Mouse (Mus musculus) MEL (cell line): ENCODE measurements around the gene Olfr887.

Experiments
- CTCF ChIP-seq, 3 experiments: IDR thresholded peaks in 2 of 3; conservative IDR thresholded peaks in 1 of 3; 2 replicates each; pipeline ENCODE4 v1.5.1; 2011 to 2012; ENCODE audit warnings: low read length in 3 of 3, low read depth in 2 of 3, mild to moderate bottlenecking in 2 of 3, improper control_type of control experiment in 1 of 3, inconsistent platforms in 1 of 3, mixed read lengths in 1 of 3, moderate library complexity in 1 of 3; ENCODE audit not compliant: control insufficient read depth in 1 of 3, insufficient read depth in 1 of 3, poor library complexity in 1 of 3, severe bottlenecking in 1 of 3
- HCFC1 ChIP-seq: IDR thresholded peaks from 2 replicates; pipeline ENCODE4 v1.6.1; 2012; ENCODE audit warnings: low read depth, mild to moderate bottlenecking, inconsistent platforms, low read length, improper control_type of control experiment, moderate library complexity
- MAX ChIP-seq: IDR thresholded peaks from 2 replicates; pipeline ENCODE4 v1.6.1; 2011; ENCODE audit warnings: low read length, improper control_type of control experiment
- POLR2A ChIP-seq, 2 experiments: IDR thresholded peaks; 2 replicates each; pipeline ENCODE4 v1.6.1; 2011 to 2012; ENCODE audit warnings: low read length in 2 of 2, mild to moderate bottlenecking in 2 of 2, control low read depth in 1 of 2, improper control_type of control experiment in 1 of 2, low read depth in 1 of 2, moderate library complexity in 1 of 2; ENCODE audit not compliant: control insufficient read depth in 1 of 2, insufficient read depth in 1 of 2, poor library complexity in 1 of 2
- SIN3A ChIP-seq: IDR thresholded peaks from 2 replicates; pipeline ENCODE4 v1.6.1; 2012; ENCODE audit warnings: low read length, improper control_type of control experiment, inconsistent platforms

DNA sequence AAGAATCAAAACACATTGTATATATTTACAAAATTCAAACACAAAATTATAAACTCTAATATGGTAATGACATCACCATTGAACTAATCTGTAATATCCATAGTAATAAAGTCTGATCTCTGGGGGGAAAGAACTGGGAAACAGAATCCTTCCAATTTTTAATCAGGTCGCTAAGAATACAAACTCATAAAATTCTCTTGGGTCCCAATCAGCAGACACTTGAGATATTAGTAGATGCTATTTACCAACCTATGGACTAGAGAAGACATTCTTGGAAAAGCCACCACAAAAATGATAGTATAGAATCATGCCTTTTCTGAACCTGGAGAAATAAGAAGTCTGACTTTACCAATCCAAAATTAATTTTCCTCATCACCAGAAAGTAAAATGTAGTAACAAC lies 24.0 kb downstream of the Olfr887 start, which contains the start of gene Olfr888:
- no peak for TF ChIP-seq MAX
- TF ChIP-seq POLR2A (IDR thresholded peaks at IDR 0.05; ENCODE audit: control insufficient read depth in 1 of 2, insufficient read depth in 1 of 2, low read depth in 1 of 2, low read length in 2 of 2, poor library complexity in 1 of 2): no peak
- no peak for TF ChIP-seq HCFC1
- no peak for TF ChIP-seq SIN3A
- TF ChIP-seq CTCF (IDR thresholded peaks at IDR 0.05 in 2 of 3, conservative IDR thresholded peaks at IDR 0.05 in 1 of 3; ENCODE audit: control insufficient read depth in 1 of 3, insufficient read depth in 1 of 3, low read depth in 2 of 3, low read length in 3 of 3, poor library complexity in 1 of 3, severe bottlenecking in 1 of 3): no peak
